Mouse (Mus musculus) left cerebral cortex, postnatal 14 days (tissue): ENCODE results near the gene Best3. TPM values are rescaled to one million over a fixed set of nuclear protein-coding genes. Genes with fewer than 3 reads are reported as not detected.

ENCODE experiments used
- DNase-seq, 2 experiments: peaks; one replicate each; pipeline ENCODE4 v3.0.0; 2021 to 2022; ENCODE audit warnings: low spot score in 2 of 2, mixed read lengths in 1 of 2
- intact Hi-C: fragments of 180-260 bp; cut with DNase I; formaldehyde crosslinking; loops from one replicate; pipeline ENCODE4 v1.15.1; 2025
- long read RNA-seq, 2 experiments: library from polyadenylated mRNA; stranded (forward); transcript quantifications; one replicate each; pipeline ENCODE4 v2.0.0; 2021
- total RNA-seq, 2 experiments: library from RNA; stranded (reverse); gene quantifications; 2 replicates each; pipeline ENCODE4 v1.2.3; 2021

Best3 gene
- under 1 TPM; 0.20 to 0.40 TPM for total RNA-seq
- long read RNA-seq, experiment 1 = 0 reads
- long read RNA-seq, experiment 2 = 0 reads

DNA sequence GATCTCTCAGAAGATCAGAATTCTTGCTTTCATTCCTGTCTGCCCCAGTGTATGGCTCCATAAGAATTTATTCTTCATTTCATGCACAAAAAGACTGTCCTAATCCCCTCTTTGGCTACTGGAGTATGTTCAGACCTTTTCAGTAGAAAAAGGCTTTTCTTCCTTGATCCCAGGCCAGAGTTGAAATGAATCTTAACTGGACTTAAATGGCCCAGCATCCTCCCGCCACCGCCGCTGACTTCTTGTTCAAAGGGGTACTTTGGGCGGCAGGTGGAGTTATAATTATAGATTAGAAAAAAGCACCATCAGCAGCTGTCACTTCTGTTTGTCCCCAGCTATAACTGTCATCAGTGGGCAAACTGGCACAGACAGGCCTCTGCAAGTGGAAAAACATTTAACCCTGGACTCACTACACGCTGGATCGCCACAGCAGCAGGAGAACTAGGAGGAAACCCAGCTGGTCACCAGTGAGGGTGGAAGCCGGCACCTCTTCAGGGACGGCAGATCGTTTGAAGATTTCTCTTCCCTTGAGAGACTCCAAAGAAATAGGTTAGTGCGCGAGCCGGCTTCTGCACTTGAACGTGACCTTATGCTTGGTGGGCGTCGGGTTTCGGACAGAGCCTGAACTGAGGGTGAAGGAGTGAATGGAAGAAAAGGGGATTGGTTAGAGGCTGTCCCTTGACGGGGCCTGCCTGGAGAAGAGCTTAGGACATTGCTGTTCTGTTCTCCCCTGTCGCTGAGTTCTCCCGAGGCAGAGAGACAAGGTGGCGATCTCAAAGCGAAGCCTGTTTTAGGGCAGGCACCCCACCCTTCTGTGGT is at the start of gene Best3:
Best3 (plus strand) TSS at position 51 of the 819 bp plus-strand sequence.
- no peak for DNase-seq
- intact Hi-C loops = no loop called here

DNA sequence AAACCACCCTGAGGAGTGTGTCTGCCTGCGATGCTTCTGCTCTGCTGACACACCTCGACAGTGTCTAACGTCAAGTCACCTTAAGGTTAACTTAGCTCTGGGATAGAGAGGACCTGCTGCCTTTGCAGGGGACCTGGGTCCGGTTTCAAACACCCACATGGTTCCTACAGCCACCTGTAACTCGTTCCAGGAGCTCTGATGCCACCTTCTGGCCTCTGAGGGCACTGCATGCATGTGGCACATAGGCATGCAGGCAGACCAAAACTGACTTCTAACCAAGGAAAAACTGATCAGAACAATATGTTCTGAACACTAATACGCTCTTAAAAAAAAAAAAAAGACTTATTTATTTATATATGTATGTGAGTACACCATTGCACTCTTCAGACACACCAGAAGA is 43.1 kb upstream of the Best3 start:
- intact Hi-C loops = loop anchor here (10.0 kb wide), 1 partner anchor 92 kb away; no protein-coding TSS in a partner anchor
- peak in 1 of 2 experiments; percentile 32 for DNase-seq

DNA sequence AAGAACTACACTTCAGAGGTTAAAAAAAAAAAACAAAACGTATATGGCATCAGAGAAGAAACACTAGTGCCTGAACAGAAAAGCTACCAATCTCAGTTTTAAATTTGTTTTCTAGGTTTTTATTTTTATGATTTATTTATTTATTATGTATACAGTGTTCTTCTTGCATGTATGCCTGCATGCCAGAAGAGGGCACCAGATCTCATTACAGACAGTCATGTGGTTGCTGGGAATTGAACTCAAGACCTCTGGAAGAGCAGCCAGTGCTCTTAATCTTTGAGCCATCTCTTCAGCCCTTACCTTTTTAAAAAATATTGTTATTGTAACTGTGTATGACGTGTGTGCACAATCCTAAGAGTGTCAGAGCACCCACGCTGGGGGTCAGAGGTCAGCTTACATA is 42.0 kb upstream of the Best3 start:
- intact Hi-C loops = loop anchor here (10.0 kb wide), 1 partner anchor 91 kb away; no protein-coding TSS in a partner anchor
- no peak for DNase-seq

DNA sequence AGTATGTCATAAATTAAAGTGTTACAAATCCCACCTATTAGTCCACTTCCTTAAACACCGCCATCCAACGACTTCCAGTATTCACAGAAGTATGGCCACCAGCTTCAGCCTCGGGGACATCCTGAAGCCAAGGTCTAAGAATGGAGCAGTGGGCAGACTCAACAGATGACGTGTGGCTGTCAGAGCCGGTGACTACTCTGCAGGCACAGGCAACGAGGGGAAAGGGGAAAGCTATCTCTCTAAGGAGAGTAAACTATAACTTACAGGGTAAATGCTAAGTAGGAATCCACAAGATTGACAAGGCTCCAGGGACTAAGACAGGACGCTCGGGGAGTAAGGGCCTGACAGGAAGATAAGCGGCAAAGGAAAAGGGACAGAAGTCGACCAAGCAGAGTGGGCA is 41.2 kb upstream of the Best3 start:
- DNase-seq = no peak
- intact Hi-C loops = loop anchor here (10.0 kb wide), 1 partner anchor 90 kb away; no protein-coding TSS in a partner anchor

DNA sequence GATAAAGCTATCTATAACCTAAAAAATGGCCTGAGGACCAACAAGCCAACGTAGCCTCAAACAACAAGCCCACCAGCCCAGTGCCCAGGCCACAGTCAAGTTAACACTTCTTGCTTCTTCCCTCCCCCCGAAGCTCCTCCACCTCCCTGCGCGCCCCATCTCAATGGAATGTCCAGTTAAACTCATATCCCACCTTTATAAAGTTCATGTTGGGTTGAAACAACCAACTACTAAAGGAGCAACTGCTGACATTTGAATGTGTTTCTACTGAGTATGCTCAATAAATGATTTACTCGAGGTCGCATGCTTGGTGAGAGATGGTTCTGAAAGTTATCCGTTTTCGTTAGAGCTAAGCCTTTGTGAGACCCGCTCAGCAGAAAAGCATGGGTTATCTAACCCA is 37.7 kb upstream of the Best3 start:
- DNase-seq = no peak
- intact Hi-C loops = loop anchor here (10.0 kb wide), 1 partner anchor 86 kb away; no protein-coding TSS in a partner anchor

DNA sequence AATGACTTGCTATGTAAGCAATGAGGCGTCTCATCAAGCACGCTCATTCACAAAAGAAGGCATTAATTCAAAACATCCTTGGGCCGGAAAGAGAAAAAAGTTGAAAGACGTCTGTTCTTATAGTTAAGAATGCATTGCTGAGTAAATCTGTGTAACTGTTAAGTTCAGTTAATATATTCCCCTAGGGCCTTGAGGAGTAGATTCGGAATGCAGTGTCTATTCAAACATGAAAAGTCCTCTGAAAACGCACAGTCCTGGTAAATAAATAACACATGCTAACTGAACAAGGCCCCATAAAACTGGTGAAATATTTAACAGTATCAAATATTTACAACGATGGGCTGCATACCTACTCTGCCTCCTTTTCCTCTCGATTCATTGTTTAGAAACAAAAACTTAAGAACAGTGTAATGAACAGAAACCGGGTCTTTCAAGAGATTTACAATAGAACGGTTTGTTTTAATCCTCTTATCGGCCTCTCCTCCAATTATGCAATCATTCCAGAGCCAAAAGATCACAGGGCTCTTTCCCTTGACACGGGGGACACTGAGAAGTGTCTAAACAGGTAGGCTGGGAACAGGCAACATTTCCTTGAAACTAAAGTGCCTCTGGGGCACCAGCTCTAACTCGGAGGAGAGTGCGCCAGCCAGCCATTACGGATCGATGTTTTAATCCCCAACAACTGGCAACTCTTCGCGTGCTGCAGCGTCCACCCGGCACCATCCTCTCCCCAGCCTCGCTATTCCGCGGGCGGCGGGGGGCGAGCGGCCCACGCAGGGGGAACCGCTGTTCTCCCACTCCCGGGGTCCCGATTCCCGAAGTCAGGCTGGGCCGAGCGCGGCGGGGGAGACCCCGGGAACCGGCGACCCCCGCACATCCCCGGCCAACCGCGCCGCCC is 36.8 kb upstream of the Best3 start:
- intact Hi-C loops = loop anchor here (10.0 kb wide), 1 partner anchor 85 kb away; no protein-coding TSS in a partner anchor
- DNase-seq = peak in 1 of 2 experiments; percentile 27

DNA sequence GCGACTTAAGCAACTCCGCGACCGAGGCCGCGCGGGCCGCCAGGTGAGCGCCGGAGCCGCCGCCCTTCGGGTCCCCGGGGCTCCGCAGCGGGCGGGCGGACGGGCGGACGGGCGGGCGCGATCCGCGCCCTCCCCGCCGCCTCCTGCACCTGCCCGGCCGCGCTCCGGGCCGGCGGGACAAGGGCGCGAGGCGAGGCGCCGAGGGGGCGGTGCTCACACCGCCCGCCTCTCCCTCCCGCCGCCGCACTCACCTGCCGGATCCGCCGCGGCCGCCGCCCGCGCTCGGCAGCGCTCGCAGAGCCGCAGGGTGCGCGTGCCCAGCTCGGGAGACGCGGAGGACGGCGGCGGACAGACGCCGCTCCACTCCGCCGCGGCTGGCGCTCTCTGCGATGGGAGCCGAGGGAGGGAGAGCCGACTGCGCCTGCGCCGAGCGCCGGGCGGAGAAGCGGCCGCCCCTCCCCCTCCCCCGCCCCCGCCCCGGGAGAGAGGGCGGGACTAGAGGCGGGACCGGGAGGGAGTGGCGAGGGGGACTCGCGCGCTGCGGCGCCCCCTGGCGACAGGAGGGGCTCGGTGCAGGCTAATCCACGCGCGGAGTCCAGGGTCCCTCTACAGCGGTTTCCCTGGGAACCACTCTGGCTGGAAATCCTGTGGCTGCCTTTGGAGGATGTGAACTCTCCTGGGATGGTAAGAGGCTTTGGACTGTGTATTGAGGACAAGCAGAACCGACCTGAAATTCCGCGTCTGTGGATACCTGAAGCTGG is 35.9 kb upstream of the Best3 start, which contains the start of gene Rab3ip:
Rab3ip (minus strand) TSS at position 761 of the 761 bp plus-strand sequence.
- intact Hi-C loops = no loop called here
- peak; percentile 88 to 95 for DNase-seq

DNA sequence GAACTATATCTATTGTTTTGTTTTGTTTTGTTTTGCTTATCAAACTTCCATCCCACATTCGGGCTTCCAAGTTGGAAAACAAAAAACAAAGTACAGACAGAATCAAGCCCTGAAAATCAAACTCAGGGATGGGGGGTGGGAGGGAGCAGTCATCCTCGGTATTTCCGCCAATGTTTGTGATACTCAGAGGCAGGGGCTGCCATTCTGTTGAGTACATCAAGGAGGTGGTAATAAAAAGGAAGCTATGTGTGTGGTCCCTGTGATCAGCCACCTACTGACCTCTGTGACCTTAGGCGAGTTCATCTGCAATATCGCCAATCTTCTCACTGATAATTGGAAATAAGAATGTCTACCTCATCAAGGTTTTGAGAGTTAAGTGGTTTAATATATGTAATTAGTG is 35.2 kb upstream of the Best3 start:
- intact Hi-C loops = no loop called here
- DNase-seq = no peak

DNA sequence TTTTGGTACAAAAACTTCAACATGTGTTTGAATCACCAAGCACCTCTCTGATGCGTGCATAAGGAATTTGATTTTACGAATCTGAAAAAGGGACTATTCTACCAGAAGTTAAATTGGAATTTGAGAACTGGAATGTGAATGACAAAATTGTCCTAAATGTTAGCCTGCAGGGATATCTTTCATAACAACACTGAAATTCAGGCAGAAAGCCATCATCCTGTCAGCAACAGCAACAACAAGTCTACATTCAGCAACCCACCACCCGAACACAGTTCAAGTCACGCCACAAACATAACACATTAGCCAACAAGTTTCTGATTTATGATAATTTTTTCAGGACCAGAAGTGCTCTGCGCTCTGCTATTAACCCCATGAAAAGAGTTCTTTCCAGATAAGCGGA is 30.9 kb upstream of the Best3 start:
- no peak for DNase-seq
- intact Hi-C loops = loop anchor here (5.0 kb wide), 1 partner anchor 57 kb away; no protein-coding TSS in a partner anchor

DNA sequence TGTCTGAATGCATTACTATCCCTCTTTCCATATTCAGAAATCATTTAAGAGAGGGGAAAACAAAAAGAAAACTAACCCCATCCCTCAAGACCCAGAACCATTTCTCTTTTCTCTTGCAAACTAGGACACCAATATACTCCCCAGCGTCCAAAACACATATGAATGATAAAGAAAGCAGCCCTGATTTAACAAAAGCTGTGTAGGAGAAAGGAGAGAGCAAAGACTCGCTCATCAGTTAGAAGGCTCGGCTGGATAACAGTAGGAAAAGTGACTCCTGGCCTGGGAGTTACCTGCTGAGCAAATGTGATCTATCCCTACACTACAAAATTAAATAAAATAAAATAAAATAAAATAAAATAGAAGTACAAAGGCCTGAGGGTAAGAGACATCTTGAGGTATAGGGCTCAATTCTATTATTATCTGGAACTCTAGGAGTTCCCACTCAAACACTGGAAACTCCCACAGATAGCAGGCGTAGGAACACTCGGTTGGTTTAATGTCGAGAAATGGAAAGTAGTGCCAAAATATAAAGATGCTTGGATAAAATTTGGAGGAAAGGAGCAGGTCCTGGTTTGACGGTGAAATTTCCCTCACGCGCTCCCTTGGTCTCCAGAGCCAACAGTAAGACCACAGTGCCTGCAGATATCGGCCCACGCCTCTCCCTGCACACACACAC is 29.5 kb upstream of the Best3 start:
- no peak for DNase-seq
- intact Hi-C loops = loop anchor here (5.0 kb wide), 1 partner anchor 56 kb away; no protein-coding TSS in a partner anchor

DNA sequence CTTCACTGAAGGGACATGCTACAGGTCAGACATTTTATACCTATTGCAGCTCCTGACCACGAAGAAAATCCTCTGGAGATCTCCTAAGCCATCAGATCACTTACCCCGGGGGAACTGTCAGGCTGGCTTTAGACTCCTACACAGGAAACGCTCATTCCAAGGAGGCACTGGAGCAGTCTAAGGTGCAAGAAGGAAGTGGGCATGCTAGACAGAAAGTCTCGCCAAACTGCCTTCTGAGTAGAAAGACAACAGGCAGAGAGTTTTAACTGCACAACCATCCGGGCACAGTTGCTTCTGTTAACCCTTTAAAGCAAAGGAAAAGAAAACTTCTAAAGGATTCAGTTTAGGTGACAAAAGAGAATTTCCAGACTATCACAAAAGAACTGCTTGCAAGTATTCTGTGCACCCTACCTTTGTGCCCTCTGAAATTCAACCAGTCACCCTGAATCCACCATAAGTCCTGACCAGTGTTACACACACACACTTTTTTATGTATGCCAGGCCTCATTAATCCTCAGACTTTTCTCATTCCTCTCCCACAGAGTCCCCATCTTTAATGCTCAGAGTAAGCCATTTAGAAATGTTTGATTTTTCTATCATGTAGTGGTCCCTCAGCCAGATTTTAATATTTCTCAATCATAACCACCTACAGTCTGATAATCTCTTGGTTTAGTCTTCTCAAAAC is 28.1 kb upstream of the Best3 start:
- intact Hi-C loops = loop anchor here (5.0 kb wide), 1 partner anchor 54 kb away; no protein-coding TSS in a partner anchor
- no peak for DNase-seq

DNA sequence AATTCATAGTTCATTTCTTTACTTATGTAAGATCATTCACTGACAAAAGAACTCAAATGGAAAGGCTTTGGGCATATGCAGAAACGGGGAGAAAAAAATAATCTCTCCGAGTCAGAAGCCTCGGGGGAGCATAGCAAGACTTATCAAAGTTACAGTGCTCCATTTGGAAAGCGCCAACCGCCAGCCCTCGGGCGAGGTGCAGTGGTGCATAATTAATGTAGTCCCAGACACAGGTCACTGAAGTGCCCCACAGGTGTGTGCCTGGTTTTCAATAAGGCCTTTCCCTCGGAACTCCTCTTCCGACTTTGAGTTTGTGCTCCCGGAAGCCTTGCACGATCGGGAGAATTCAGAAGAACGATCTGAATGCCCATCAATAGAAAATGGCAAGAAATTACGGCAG is 24.0 kb upstream of the Best3 start:
- intact Hi-C loops = no loop called here
- DNase-seq = no peak

DNA sequence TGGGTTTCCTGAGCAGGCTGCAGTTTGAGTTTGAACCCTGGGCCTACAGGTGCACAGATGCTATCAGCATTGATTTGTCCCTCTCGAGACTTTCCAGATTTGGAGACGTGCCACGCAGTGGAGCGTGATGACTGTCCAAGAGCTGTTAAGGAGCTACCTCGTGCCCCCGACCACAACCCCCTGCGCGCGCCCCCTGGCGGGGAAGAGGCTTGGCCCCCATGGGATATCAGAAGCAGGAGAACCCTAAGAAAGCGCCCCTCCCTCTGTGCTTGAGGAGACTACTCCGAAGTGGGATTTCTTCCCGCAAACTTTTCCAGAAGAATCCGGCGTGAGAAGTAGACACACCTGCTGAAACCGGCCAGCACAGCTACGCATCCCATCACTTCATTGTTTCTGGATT is 23.3 kb upstream of the Best3 start:
- DNase-seq = no peak
- intact Hi-C loops = no loop called here

DNA sequence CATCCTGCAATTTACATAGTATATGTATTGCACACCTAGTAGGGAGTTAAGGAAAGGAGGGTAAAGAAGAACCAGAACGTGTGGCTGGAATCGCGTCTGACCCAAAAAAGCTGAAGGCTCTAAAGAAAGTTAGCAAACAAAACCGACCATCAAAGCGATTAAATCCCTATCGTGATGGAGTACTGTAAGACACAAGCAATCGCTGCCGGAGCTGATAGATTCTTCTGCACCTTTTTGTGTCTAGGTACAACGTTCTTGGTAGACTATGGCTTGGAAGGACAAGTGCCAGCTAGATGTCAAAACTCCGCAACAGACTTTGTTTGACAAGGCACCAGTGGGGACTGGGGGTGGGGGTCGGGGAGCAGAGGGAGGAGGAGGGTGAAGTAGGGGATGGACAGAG is 22.0 kb upstream of the Best3 start:
- no peak for DNase-seq
- intact Hi-C loops = no loop called here

DNA sequence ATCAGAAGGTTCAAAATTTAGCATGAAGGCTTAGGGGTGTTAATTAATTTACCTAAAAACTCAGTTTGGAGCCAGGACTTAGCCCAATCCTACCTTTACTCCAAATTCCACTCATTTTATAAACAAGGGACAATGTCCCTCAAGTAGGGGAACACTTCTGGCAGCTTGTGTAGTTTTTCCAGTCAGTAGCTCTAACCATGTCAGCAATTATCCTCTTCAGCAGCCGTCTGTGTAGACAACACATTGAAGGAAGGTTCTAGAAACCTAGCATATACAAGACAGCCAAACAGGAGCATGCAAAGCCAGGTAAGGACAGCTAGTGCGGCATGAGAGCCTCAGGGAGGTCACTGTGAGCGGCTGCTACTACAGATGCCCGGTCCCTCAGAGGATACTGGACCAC is 21.5 kb upstream of the Best3 start:
- intact Hi-C loops = no loop called here
- no peak for DNase-seq

DNA sequence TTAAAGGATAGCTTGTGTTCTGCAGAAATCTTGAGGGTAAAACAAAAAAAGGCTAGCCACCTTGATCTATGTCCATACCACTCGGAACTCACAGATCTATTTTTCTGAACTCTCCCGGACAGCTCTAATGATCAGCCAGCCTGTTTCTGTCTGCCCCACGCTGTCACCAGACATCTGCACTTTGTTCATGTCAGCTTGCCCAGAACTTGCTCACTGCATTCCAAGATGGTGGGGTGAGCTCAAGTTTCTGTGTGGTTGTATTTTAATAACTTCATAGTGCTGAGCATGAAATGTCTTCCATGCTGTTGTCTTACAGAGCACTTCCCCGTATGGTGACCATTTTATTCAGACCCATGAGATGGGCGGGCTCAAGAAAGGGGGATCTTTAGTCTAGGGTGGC is 20.8 kb upstream of the Best3 start:
- no peak for DNase-seq
- intact Hi-C loops = no loop called here

DNA sequence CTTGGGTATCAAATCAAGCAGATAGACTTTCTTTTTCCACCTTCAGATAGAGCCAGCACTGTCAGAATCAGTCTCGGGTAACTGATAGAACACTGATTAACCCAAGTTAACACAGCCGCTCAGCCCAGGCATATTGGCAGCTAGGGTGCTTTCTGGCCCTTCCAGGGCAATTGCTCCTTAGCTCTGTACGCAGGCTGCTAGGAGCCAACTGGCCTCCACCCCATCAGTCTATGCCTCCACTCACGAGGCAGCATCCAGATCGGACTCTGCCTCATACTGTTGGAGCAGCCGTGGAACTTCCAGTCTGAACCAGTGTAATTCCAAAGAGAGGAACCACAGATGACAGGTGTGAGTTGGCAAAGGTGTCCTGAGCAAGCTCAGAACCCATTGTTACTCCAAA is 20.0 kb upstream of the Best3 start:
- DNase-seq = no peak
- intact Hi-C loops = no loop called here

DNA sequence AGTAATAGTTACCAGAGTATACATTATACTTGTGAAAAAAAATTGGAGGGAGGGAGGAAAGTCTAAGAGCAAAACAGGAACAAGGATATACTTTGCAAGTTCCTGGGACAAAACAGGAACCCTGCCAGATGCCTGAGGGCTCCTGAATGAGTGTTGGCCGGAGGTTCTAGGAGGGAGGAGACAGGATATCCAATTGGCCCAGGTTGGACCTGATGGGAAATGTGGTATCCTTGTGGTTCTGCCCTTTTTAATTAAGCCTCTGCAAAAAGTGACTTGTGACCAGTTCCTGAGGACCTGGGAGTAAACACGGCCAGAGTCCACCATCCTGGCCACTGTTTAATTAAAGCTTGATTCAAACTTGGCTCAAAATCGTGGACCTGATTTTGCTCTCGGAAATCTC is 17.4 kb upstream of the Best3 start:
- DNase-seq = no peak
- intact Hi-C loops = no loop called here
